ENCODE assay signal across 13 mouse cellular contexts in genomic region chr4:133712755-133713154, GRCm38 (mm10).
"Had no signal": no experiment of that assay in that cellular context is flagged by ENCODE, and none has a peak within 500 bp of the region (broad histone marks: within the 10 kb centered on the region; RNA-seq: fewer than 3 reads in every experiment).

No protein-coding gene starts in this region.

- ATAC-seq: intestine, embryonic 15.5 days; liver, postnatal 0 days; midbrain, embryonic 16.5 days had no signal

- H3K27ac ChIP-seq: intestine, embryonic 15.5 days; left cerebral cortex, adult 2 months; limb, embryonic 15.5 days; liver, embryonic 13.5 days; lung, embryonic 15.5 days; midbrain, embryonic 12.5 days had no signal

- DNase-seq: kidney, adult 18-20 months; kidney, postnatal 10 days; liver, embryonic 13.5 days; liver, postnatal 0 days; right cerebral cortex, adult 18-20 months; right cerebral cortex, postnatal 25 days; thymus, postnatal 25 days had no signal

- H3K27me3 ChIP-seq: intestine, embryonic 15.5 days; limb, embryonic 15.5 days; liver, embryonic 13.5 days; lung, embryonic 15.5 days; midbrain, embryonic 12.5 days had no signal

- H3K4me3 ChIP-seq: intestine, embryonic 15.5 days; left cerebral cortex, adult 2 months; limb, embryonic 15.5 days; liver, embryonic 13.5 days; lung, embryonic 15.5 days; midbrain, embryonic 12.5 days had no signal
